Mouse (Mus musculus): Measurements from ENCODE around the gene Syt11. TPM values are rescaled to one million over a fixed set of nuclear protein-coding genes. Genes with fewer than 3 reads are reported as not detected.
"Not testable (repeated sequence)": the region's sequence is repeated elsewhere in the genome, so short reads cannot be mapped to it uniquely, and the experiment has no call there.

The Syt11 gene
- total RNA-seq, 2 experiments from 2014 or later = 8.3 to 10.0 TPM

GRCm38 (mm10) chr3:88740147-88740546, 34.8 kb downstream of the Syt11 start:
- no peak for DNase-seq (ENCODE audit: low spot score in 2 of 2)

DNA sequence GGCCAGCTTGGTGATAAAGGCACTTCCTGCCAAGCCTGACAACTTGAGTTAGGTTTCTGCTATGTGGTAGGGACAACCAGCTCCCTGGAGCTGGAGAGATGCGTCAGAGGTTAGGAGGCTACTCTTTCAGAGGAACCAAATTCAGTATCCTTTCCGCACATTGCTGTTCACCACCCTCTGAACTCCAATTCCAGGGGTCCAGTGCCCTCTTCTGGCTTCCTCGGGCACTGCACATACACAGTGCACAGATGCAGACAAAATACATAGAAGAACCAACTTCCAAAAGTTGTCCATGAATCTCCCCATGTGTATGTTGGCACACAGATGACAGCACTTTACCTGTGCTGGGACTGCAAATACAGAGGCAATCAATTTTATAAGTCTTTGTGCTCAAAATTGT, 36.3 kb downstream of the Syt11 start:
- peak; percentile 65 to 77 for DNase-seq (ENCODE audit: low spot score in 2 of 2)

DNA sequence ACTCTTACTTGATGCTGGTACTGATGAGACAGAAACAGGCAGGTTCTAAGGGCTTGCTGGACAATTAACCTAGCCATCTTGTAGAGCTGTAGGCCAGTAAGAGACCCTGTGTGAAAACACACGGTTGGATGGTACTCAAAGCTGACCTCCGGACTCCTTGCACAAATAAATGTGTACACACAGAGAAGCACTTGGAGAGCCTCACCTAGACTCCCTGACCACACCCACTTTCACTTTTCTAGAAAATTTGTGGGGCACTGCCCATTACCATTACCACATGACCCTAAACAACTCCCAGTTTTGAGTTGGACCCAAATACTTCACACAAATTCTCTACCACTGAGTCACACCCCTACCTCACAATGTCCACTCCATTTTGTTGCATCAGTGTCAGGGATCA, 38.4 kb downstream of the Syt11 start:
- DNase-seq (ENCODE audit: low spot score in 2 of 2) = no peak

- peak in 1 of 2 experiments; percentile 26 for DNase-seq (ENCODE audit: low spot score in 2 of 2)
Observed at GRCm38 (mm10) chr3:88719098-88719497, 55.9 kb downstream of the Syt11 start.

GRCm38 (mm10) chr3:88717831-88718230, 57.1 kb downstream of the Syt11 start:
- no peak for DNase-seq (ENCODE audit: low spot score in 2 of 2)

DNA sequence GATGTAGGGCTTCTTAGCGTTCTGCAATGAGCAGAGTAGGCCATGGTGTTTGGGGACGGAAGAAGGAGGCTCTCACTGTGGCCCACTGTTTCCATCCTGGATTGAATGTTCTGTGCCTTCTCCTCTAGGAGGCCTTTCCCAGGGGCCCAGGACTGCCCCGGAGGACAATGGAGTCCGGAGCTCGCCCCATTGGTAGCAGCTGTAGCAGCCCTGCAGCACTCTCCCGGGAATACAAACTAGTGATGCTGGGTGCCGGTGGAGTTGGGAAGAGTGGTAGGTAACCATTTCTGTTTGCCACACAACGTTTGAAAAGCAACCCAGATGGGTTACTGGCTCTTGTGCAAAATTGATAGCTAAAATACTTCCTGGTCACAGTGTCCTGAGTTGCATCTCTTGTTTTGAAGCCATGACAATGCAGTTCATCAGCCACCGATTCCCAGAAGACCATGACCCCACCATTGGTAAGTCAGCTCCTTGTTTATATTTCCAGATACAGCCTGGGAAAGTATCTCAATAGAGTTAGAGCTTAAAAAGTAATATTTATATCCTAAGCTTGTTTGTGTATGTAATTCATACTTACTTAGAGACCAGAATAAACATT, 57.7 kb downstream of the Syt11 start:
- no peak for DNase-seq (ENCODE audit: low spot score in 2 of 2)

- DNase-seq (ENCODE audit: low spot score in 2 of 2) = peak; percentile 83 to 85
Observed at GRCm38 (mm10) chr3:88716399-88717197, 58.4 kb downstream of the Syt11 start, which contains the start of gene Rit1. Gene Rit1, plus strand, starts transcription at chr3:88716838.

- not testable (repeated sequence) for DNase-seq (ENCODE audit: low spot score in 2 of 2)
Observed at GRCm38 (mm10) chr3:88715716-88716115, 59.2 kb downstream of the Syt11 start.

DNA sequence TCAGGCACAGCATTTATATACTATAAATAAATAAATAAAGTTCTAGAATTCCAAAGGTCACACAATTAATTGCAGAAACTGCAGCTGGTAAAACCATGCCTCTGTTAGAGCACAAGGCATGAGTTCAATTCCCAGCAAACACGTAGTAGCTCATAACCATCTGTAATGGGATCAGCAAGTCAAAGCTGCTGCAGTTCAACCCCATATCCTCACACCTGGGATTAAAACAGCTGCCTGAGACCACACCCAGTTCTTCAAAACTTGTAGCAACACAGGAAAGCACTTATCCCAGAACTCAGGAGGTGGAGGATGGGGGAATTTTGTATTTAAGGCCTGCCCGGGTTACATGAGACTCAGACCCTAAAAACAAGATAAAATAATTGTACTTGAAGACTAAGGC, 60.2 kb downstream of the Syt11 start:
- no peak for DNase-seq (ENCODE audit: low spot score in 2 of 2)

GRCm38 (mm10) chr3:88713709-88714108, 61.3 kb downstream of the Syt11 start:
- DNase-seq (ENCODE audit: low spot score in 2 of 2) = no peak

GRCm38 (mm10) chr3:88701222-88701621, 73.7 kb downstream of the Syt11 start:
- no peak for DNase-seq (ENCODE audit: low spot score in 2 of 2)

GRCm38 (mm10) chr3:88700247-88700646, 74.7 kb downstream of the Syt11 start:
- no peak for DNase-seq (ENCODE audit: low spot score in 2 of 2)

- DNase-seq (ENCODE audit: low spot score in 2 of 2) = no peak
Observed at GRCm38 (mm10) chr3:88698834-88699233, 76.1 kb downstream of the Syt11 start.

DNA sequence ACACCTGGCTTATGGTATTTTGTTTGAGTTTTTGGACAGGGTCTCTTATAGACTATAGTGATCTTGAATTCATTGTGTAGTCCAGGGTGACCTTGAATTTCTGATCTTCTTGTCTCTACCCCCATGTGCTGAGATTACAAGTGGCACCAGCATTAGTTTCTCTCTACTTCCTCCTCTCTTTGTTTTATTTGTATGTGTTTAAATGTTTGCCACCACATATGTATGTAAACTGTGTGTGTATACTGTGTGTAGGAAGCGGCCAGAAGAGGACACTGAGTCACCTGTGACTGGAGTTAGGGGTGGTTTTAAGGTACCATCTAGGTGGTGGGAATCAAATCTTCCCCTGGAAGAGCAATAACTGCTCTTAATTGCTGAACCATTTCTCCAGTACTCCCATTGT, 76.9 kb downstream of the Syt11 start:
- DNase-seq (ENCODE audit: low spot score in 2 of 2) = no peak

- DNase-seq (ENCODE audit: low spot score in 2 of 2) = no peak
Observed at GRCm38 (mm10) chr3:88695545-88695944, 79.4 kb downstream of the Syt11 start.

Other genes with a start within 250 kb of the Syt11 start
- 1 to 10 TPM; 2.6 to 3.3 TPM for gene Mex3a, start 242.8 kb downstream of the Syt11 start, total RNA-seq (2021)
- gene Rab25, start 226.9 kb downstream of the Syt11 start, total RNA-seq (2021) = not detected
- gene Lamtor2, start 222.1 kb downstream of the Syt11 start, total RNA-seq (2021) = 100 to 1,000 TPM; 156 to 164 TPM
- gene Ubqln4, start 221.4 kb downstream of the Syt11 start, total RNA-seq (2021) = 10 to 100 TPM; 72.9 to 96.6 TPM
- 100 to 1,000 TPM; 145 to 198 TPM for gene Ssr2, start 199.3 kb downstream of the Syt11 start, total RNA-seq (2021)
- gene Arhgef2, start 169.2 kb downstream of the Syt11 start, total RNA-seq (2021) = 10 to 100 TPM; 19.4 to 27.0 TPM
- gene Rxfp4, start 122.0 kb downstream of the Syt11 start, total RNA-seq (2021) = not detected
- 10 to 100 TPM; 65.1 to 67.4 TPM for gene Khdc4, start 89.4 kb downstream of the Syt11 start, total RNA-seq (2021)
- 10 to 100 TPM; 52.2 to 59.9 TPM for gene Rit1, start 58.3 kb downstream of the Syt11 start, total RNA-seq (2021)
- gene Gon4l, start 60.1 kb upstream of the Syt11 start, total RNA-seq (2021) = 10 to 100 TPM; 25.2 to 27.4 TPM
- gene Msto1, start 138.8 kb upstream of the Syt11 start, total RNA-seq (2021) = 10 to 100 TPM; 16.0 to 16.5 TPM
- 10 to 100 TPM; 43.5 to 47.0 TPM for gene Ash1l, start 175.5 kb upstream of the Syt11 start, total RNA-seq (2021)
- 100 to 1,000 TPM; 128 to 140 TPM for gene Dap3, start 176.0 kb upstream of the Syt11 start, total RNA-seq (2021)

Measured in adrenal gland, adult 18-20 months (tissue).